Mouse (Mus musculus) adrenal gland, postnatal 0 days (tissue): Measurements from ENCODE around the gene Slc5a5. TPM values are rescaled to one million over a fixed set of nuclear protein-coding genes. Genes with fewer than 3 reads are reported as not detected.

ENCODE experiments used
- microRNA-seq: library from miRNA; unstranded; fragments of <30 nt; microRNA quantifications from one replicate; pipeline ENCODE4, GENCODE M21; 2016; ENCODE audit warnings: borderline replicate concordance; ENCODE audit not compliant: insufficient number of aligned reads
- polyA plus RNA-seq: library from polyadenylated mRNA; unstranded; fragments of >200 nt; fragmentation: Nextera tagmentation; extraction: Ambion mirVana; gene quantifications from 2 replicates; pipeline ENCODE4 v1.2.1, GENCODE M21; 2015

The Slc5a5 gene
- 0.40 and 0.96 TPM in 2 replicates for polyA plus RNA-seq

GRCm38 (mm10) chr8:70892022-70892895 lies at the start of gene Slc5a5:
Gene Slc5a5, minus strand, starts transcription at chr8:70892757.

GRCm38 (mm10) chr8:70905831-70906736 lies 13.5 kb upstream of the Slc5a5 start, which contains the start of gene Map1s:
Gene Map1s, plus strand, starts transcription at chr8:70905932.

GRCm38 (mm10) chr8:70897021-70897680 lies 4.6 kb upstream of the Slc5a5 start, which contains the start of gene Rpl18a:
Gene Rpl18a, minus strand, starts transcription at chr8:70897412.

GRCm38 (mm10) chr8:70873364-70873985 lies 19.1 kb downstream of the Slc5a5 start, which contains the start of gene Ccdc124:
Gene Ccdc124, minus strand, starts transcription at chr8:70873935.

GRCm38 (mm10) chr8:70862824-70863641 lies 29.5 kb downstream of the Slc5a5 start, which contains the start of gene Kcnn1:
Gene Kcnn1, minus strand, starts transcription at chr8:70863258.

DNA sequence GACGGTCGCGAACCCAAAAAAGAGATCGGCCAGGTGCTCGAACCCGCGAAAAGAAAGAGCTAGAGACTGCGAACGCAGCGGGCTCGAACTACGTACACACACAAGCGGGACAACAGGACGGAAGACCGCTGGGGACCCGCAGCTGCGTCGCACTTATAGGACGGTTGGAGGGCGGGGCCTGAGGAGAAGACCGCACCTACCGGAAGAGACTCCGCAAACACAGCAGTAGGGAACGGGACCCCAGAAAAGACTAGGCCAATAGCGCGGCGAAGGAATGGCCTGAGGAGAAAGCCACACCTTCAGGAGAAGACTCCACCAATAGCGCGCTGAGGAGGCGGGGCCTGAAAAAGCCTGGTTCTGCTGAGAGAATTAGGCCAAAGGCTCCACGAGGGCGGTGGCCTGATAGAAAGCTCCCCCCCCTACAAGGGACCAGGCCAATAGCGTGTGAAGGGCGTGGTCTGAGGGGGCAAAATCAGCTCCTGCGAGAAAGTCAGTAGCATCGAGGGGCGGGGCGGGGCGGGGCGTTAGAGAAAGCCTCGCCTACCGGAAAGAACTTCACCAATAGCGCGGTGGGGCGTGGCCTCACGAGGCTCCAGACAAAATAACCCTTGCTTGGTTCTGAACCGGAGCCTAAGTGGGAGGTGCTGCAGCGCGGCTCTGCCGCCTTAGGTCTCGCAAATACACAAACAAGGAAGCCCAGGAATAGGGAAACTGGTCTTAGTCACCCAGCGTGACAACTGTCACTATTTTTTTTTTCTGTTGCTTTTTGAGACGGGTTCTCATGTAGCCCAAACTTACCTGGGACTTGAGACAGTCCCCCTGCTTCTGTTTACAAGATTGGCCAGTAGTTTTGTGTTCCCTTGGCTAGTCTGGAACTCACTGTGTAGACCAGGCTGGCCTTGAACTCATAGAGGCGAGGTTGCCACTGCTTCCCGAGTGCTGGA lies 52.9 kb downstream of the Slc5a5 start, which contains the start of gene Arrdc2:
Gene Arrdc2 (minus strand): TSS at position 313 of the 944 bp plus-strand sequence.

Small RNAs within 50 kb of the gene (microRNA-seq; reads per million reads assigned to microRNA genes)
- 2.5 reads per million for gene Mir1969
- gene Mir7067 = not detected

Other genes with a start within 250 kb of the Slc5a5 start
- 45.9 and 87.4 TPM in 2 replicates for gene Pgpep1, start 232.4 kb downstream of the Slc5a5 start, polyA plus RNA-seq
- 186 and 193 TPM in 2 replicates for gene Lsm4, start 219.5 kb downstream of the Slc5a5 start, polyA plus RNA-seq
- gene Jund, start 193.8 kb downstream of the Slc5a5 start, polyA plus RNA-seq = 136 and 140 TPM in 2 replicates
- 0.04 and 0.05 TPM in 2 replicates for gene Iqcn, start 189.3 kb downstream of the Slc5a5 start, polyA plus RNA-seq
- gene Gm3336, start 174.2 kb downstream of the Slc5a5 start, polyA plus RNA-seq = 0.17 and 0.50 TPM in 2 replicates
- gene Pde4c, start 169.0 kb downstream of the Slc5a5 start, polyA plus RNA-seq = 0.05 and 0.72 TPM in 2 replicates
- 62.7 and 85.6 TPM in 2 replicates for gene Rab3a, start 138.1 kb downstream of the Slc5a5 start, polyA plus RNA-seq
- gene Mpv17l2, start 131.8 kb downstream of the Slc5a5 start, polyA plus RNA-seq = 97.0 and 178 TPM in 2 replicates
- 28.8 and 38.7 TPM in 2 replicates for gene Pik3r2, start 116.0 kb downstream of the Slc5a5 start, polyA plus RNA-seq
- 7.7 and 11.8 TPM in 2 replicates for gene Mast3, start 87.7 kb downstream of the Slc5a5 start, polyA plus RNA-seq
- 0.18 and 0.20 TPM in 2 replicates for gene Il12rb1, start 84.3 kb downstream of the Slc5a5 start, polyA plus RNA-seq
- gene Arrdc2, start 53.0 kb downstream of the Slc5a5 start, polyA plus RNA-seq = 7.9 TPM in 2 replicates
- 0.49 and 1.3 TPM in 2 replicates for gene Kcnn1, start 29.5 kb downstream of the Slc5a5 start, polyA plus RNA-seq
- gene Ccdc124, start 18.8 kb downstream of the Slc5a5 start, polyA plus RNA-seq = 63.0 and 64.4 TPM in 2 replicates
- 5,087 and 7,211 TPM in 2 replicates for gene Rpl18a, start 4.7 kb upstream of the Slc5a5 start, polyA plus RNA-seq
- gene Map1s, start 13.2 kb upstream of the Slc5a5 start, polyA plus RNA-seq = 25.8 and 27.4 TPM in 2 replicates